Mouse (Mus musculus): Measurements from ENCODE around the gene Satb2. TPM values are rescaled to one million over a fixed set of nuclear protein-coding genes. Genes with fewer than 3 reads are reported as not detected.

Satb2 gene
- total and polyA plus RNA-seq, 2 experiments from 2014 or later: 0.12 TPM; not detected in 1

DNA sequence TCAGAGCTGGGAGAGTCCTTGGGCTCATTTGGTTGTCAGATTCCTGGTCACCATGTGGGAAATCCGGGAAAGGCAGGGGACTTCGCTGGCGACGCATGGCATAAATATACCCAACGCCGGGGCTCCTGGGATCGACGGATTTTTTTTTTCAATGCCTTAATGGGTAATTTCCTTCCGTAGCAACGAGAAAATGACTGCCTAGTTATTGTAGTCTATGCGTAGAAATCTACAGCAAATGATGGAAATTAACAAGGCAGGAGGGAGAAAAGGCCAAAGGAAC is 1.7 kb downstream of the Satb2 start:
- ATAC-seq (ENCODE audit: insufficient read depth, low read depth) (no peak), DNase-seq (ENCODE audit: low spot score) (no peak)
- H3K9ac ChIP-seq (replicated peaks; ENCODE audit: low read depth, low read length): no peak overlapping the region
- no peaks in the 10 kb centered on the region for H3K9me3 ChIP-seq (replicated peaks; ENCODE audit: control insufficient read depth, low read length)
- under 1% methylated on average over 11 of the region's 11 CpGs for WGBS
- H3K4me3 ChIP-seq (ENCODE audit: low read depth, low read length): peak overlapping the region; percentile 24; the same call in 1 of the 2 replicates
- H3K27ac ChIP-seq (ENCODE audit: low read depth): no peak overlapping the region
- no peaks in the 10 kb centered on the region for H3K36me3 ChIP-seq (replicated peaks; ENCODE audit: control insufficient read depth, insufficient read depth, low read length)
- H3K4me2 ChIP-seq (ENCODE audit: low read depth, low read length): peak overlapping the region; percentile 8; the same call in 1 of the 2 replicates
- H3K4me1 ChIP-seq (ENCODE audit: control insufficient read depth, insufficient read depth): no peaks in the 10 kb centered on the region
- peaks cover 78% of the 10 kb centered on the region for H3K27me3 ChIP-seq (ENCODE audit: control insufficient read depth, insufficient read depth, low read length)
- TF ChIP-seq EP300 (IDR thresholded peaks at IDR 0.05; ENCODE audit: low read depth): no peak
- TF ChIP-seq CTCF (IDR thresholded peaks at IDR 0.05; ENCODE audit: low read depth): no peak

DNA sequence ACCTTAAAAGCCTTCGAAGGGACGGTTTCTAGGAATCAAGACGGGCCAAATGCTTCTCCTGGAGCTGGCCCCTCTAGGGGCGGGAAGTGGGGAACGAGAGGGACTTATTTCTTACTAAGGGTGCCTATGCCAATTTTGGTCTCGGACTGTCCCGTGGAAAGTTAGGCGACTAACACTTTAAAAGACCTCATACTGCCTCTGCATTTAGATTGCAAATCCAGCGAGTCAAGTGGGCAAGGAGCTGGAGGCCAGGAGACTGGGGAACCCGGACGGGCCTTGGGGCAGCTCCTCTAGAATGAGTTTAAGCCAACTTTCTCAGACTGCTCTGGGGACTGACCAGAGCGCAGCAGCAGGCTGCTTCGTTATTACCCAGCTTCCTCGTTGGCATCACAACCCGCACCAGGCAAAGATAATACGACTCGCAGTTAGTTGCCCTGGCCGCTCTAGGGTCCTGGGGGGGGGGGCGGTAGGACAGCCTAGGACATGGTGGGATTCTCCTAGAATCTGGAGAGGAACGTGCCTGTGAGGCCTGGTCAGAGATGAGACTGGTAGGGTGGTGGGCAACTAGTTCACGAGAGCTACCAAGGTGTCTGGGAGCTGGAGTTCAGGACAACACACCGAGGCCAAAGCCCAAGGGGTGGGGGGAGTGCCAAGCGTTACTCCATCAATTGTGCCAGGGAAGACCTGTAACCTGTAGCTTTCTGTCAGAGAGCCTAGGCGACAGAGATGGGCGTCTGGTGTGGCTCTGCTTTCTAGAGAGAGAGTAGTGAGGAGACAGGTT is 2.2 kb downstream of the Satb2 start:
- ATAC-seq (ENCODE audit: insufficient read depth, low read depth): no peak
- TF ChIP-seq CTCF (IDR thresholded peaks at IDR 0.05; ENCODE audit: low read depth) (no peak), EP300 (IDR thresholded peaks at IDR 0.05; ENCODE audit: low read depth) (no peak)
- Histone ChIP-seq H3K4me1 (ENCODE audit: control insufficient read depth, insufficient read depth) (no peaks in the 10 kb centered on the region; the same call in 1 of the 2 replicates), H3K4me3 (ENCODE audit: low read depth, low read length) (peak overlapping the region; percentile 24; the same call in 1 of the 2 replicates), H3K4me2 (ENCODE audit: low read depth, low read length) (no peak overlapping the region), H3K9me3 (replicated peaks; ENCODE audit: control insufficient read depth, low read length) (no peaks in the 10 kb centered on the region), H3K27ac (ENCODE audit: low read depth) (no peak overlapping the region), H3K27me3 (ENCODE audit: control insufficient read depth, insufficient read depth, low read length) (peaks cover 78% of the 10 kb centered on the region), H3K36me3 (replicated peaks; ENCODE audit: control insufficient read depth, insufficient read depth, low read length) (no peaks in the 10 kb centered on the region), H3K9ac (replicated peaks; ENCODE audit: low read depth, low read length) (no peak overlapping the region)
- no peak for DNase-seq (ENCODE audit: low spot score)
- 5% methylated on average over 24 of the region's 25 CpGs for WGBS

DNA sequence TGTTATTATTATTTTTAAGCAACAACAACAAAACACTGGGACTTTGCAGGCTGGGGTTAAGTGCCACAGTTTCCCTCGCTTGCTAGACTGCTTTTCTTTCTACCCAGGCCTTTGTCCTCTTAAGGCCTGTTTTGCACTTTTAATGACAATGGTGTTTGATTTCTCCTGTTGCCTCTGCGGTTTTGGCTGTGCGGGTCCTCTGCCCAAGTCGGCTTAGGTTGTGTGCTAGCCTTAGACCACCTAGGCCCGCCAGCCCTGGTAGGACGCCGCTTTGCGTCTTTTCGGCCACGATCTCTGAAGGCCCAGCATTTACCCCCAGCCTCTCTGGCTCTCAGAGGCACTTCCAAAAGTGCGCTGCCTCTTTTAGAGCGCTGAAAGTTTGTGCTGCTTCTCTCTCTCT is 2.9 kb downstream of the Satb2 start:
- Histone ChIP-seq H3K9ac (replicated peaks; ENCODE audit: low read depth, low read length) (no peak overlapping the region), H3K4me2 (ENCODE audit: low read depth, low read length) (no peak overlapping the region), H3K27me3 (ENCODE audit: control insufficient read depth, insufficient read depth, low read length) (peaks cover 78% of the 10 kb centered on the region), H3K27ac (ENCODE audit: low read depth) (no peak overlapping the region), H3K4me3 (ENCODE audit: low read depth, low read length) (no peak overlapping the region), H3K36me3 (replicated peaks; ENCODE audit: control insufficient read depth, insufficient read depth, low read length) (no peaks in the 10 kb centered on the region), H3K4me1 (ENCODE audit: control insufficient read depth, insufficient read depth) (no peaks in the 10 kb centered on the region; the same call in 1 of the 2 replicates), H3K9me3 (replicated peaks; ENCODE audit: control insufficient read depth, low read length) (no peaks in the 10 kb centered on the region)
- DNase-seq (ENCODE audit: low spot score): no peak
- 6% methylated on average over 12 of the region's 12 CpGs for WGBS
- no peak for ATAC-seq (ENCODE audit: insufficient read depth, low read depth)
- no peak for TF ChIP-seq EP300 (IDR thresholded peaks at IDR 0.05; ENCODE audit: low read depth)
- no peak for TF ChIP-seq CTCF (IDR thresholded peaks at IDR 0.05; ENCODE audit: low read depth)

DNA sequence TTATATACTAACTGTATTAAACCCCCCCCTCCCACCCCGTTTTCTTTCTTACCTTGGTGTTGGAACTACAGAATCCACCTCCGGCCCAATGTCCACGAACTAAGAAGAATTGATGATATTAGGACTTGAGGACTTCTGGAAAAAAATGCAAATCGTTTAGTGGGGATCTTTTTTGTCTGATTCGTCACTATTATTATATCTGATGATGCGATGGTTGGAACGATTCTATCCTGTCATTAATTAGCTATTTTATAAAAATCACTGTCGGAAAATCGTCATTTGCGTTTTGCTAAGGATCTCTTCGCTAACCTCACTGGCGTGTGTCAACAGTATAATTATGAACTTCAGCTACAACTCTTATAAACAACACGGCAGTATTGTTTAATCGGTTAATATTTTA is 4.3 kb downstream of the Satb2 start:
- Histone ChIP-seq H3K27ac (ENCODE audit: low read depth) (no peak overlapping the region), H3K4me1 (ENCODE audit: control insufficient read depth, insufficient read depth) (no peaks in the 10 kb centered on the region; the same call in 1 of the 2 replicates), H3K36me3 (replicated peaks; ENCODE audit: control insufficient read depth, insufficient read depth, low read length) (no peaks in the 10 kb centered on the region), H3K4me2 (ENCODE audit: low read depth, low read length) (no peak overlapping the region), H3K9ac (replicated peaks; ENCODE audit: low read depth, low read length) (no peak overlapping the region), H3K27me3 (ENCODE audit: control insufficient read depth, insufficient read depth, low read length) (peaks cover 78% of the 10 kb centered on the region), H3K9me3 (replicated peaks; ENCODE audit: control insufficient read depth, low read length) (no peaks in the 10 kb centered on the region), H3K4me3 (ENCODE audit: low read depth, low read length) (no peak overlapping the region)
- TF ChIP-seq CTCF (IDR thresholded peaks at IDR 0.05; ENCODE audit: low read depth) (no peak), EP300 (IDR thresholded peaks at IDR 0.05; ENCODE audit: low read depth) (no peak)
- WGBS: 10% methylated on average over 14 of the region's 14 CpGs
- DNase-seq (ENCODE audit: low spot score) (peak; percentile 49), ATAC-seq (ENCODE audit: insufficient read depth, low read depth) (no peak)

DNA sequence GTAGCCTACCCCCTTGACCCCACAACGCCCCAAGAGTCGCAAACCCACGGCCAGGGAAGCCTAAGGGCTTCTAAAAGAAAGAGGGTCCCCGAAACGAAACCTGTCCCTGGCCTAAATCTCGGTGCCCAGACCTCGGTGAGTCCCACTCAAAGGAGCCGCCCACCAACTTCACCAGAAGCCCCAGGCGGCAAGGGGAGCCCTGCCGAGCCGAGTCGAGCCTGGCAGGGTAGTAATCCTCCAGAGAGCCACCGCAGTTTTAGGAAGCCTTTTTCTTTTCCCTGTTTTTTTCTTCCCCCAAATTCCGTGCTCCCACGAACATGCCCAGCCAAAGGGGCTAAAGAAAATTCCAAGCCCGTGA is 4.9 kb downstream of the Satb2 start:
- peak overlapping the region; percentile 64 for H3K4me3 ChIP-seq (ENCODE audit: low read depth, low read length)
- H3K27me3 ChIP-seq (ENCODE audit: control insufficient read depth, insufficient read depth, low read length): peaks cover 82% of the 10 kb centered on the region
- TF ChIP-seq EP300 (IDR thresholded peaks at IDR 0.05; ENCODE audit: low read depth) (no peak), CTCF (IDR thresholded peaks at IDR 0.05; ENCODE audit: low read depth) (no peak)
- under 1% methylated on average over 16 of the region's 16 CpGs for WGBS
- ATAC-seq (ENCODE audit: insufficient read depth, low read depth) (no peak), DNase-seq (ENCODE audit: low spot score) (no peak)
- no peak overlapping the region for H3K27ac ChIP-seq (ENCODE audit: low read depth)
- peak overlapping the region; percentile 46; the same call in 1 of the 2 replicates for H3K9ac ChIP-seq (replicated peaks; ENCODE audit: low read depth, low read length)
- peak overlapping the region; percentile 100 for H3K4me2 ChIP-seq (ENCODE audit: low read depth, low read length)
- no peaks in the 10 kb centered on the region for H3K9me3 ChIP-seq (replicated peaks; ENCODE audit: control insufficient read depth, low read length)
- H3K36me3 ChIP-seq (replicated peaks; ENCODE audit: control insufficient read depth, insufficient read depth, low read length): no peaks in the 10 kb centered on the region
- no peaks in the 10 kb centered on the region; the same call in 1 of the 2 replicates for H3K4me1 ChIP-seq (ENCODE audit: control insufficient read depth, insufficient read depth)

Data from heart, postnatal 0 days (tissue).